28 mouse cellular contexts compared by ENCODE assay signal in genomic region chr2:28988781-28989180, GRCm38 (mm10).
A peak's percentile ranks its signal among the peaks of the same experiment; 100 is the strongest.
DNase-seq lines count a peak whose midpoint lies in the region; ATAC-seq and TF ChIP-seq lines count a peak whose summit lies in the region.
"Had no signal": no experiment of that assay in that cellular context is flagged by ENCODE, and none has a peak within 500 bp of the region (broad histone marks: within the 10 kb centered on the region; RNA-seq: fewer than 3 reads in every experiment).

No protein-coding gene starts in this region.

- no peak for TF ChIP-seq EP300 in liver, embryonic 14.5 days (IDR thresholded peaks at IDR 0.05; ENCODE audit: low read depth)

- peak; percentile 4; the same call in 1 of the 2 replicates for TF ChIP-seq CTCF in gastrocnemius, adult 2 months (IDR thresholded peaks at IDR 0.05)
- peak; percentile 43 for TF ChIP-seq CTCF in liver, embryonic 14.5 days (IDR thresholded peaks at IDR 0.05; ENCODE audit: low read depth)

- ATAC-seq in liver, embryonic 14.5 days (ENCODE audit: insufficient read depth): no peak
- ATAC-seq in liver, embryonic 11.5 days (replicated peaks; ENCODE audit: low FRiP score): no peak
- ATAC-seq: activated CD4-positive, CD25-positive, alpha-beta regulatory T cell, adult 4 months; forebrain, embryonic 15.5 days; Patski had no signal

- intact Hi-C loops in gastrocnemius, adult 2 months (cut with DNase I): no loop called here
- intact Hi-C loops in gastrocnemius, postnatal 36 days (cut with DNase I): no loop called here

- WGBS in liver, embryonic 14.5 days (ENCODE audit: insufficient replicate concordance): 82% methylated on average over 3 of the region's 3 CpGs
- 93% methylated on average over 3 of the region's 3 CpGs for WGBS in liver, embryonic 11.5 days

- H3K9me3 ChIP-seq in liver, embryonic 14.5 days (ENCODE audit: control insufficient read depth, low read length): no peaks in the 10 kb centered on the region
- H3K9me3 ChIP-seq in liver, embryonic 11.5 days (ENCODE audit: control insufficient read depth, low read length): no peaks in the 10 kb centered on the region
- H3K9me3 ChIP-seq: embryonic facial prominence, embryonic 15.5 days; forebrain, embryonic 15.5 days; limb, embryonic 10.5 days; lung, embryonic 15.5 days; midbrain, embryonic 10.5 days; neural tube, embryonic 15.5 days had no signal

- no peaks in the 10 kb centered on the region for H3K4me1 ChIP-seq in liver, embryonic 14.5 days (replicated peaks; ENCODE audit: control insufficient read depth in 2 of 2, insufficient read depth in 2 of 2, low read length in 1 of 2)
- no peaks in the 10 kb centered on the region for H3K4me1 ChIP-seq in liver, embryonic 11.5 days (replicated peaks; ENCODE audit: control insufficient read depth, insufficient read depth, low read length)
- H3K4me1 ChIP-seq: embryonic facial prominence, embryonic 15.5 days; forebrain, embryonic 15.5 days; heart, embryonic 13.5 days; hindbrain, embryonic 13.5 days; limb, embryonic 10.5 days; lung, embryonic 15.5 days; neural tube, embryonic 15.5 days had no signal

- H3K36me3 ChIP-seq in liver, embryonic 14.5 days (replicated peaks; ENCODE audit: control insufficient read depth, insufficient read depth, low read depth): no peaks in the 10 kb centered on the region
- no peaks in the 10 kb centered on the region for H3K36me3 ChIP-seq in liver, embryonic 11.5 days (ENCODE audit: control insufficient read depth, insufficient read depth, low read length)
- H3K36me3 ChIP-seq: embryonic facial prominence, embryonic 15.5 days; forebrain, embryonic 15.5 days; heart, embryonic 13.5 days; hindbrain, embryonic 13.5 days; limb, embryonic 10.5 days; lung, embryonic 15.5 days; midbrain, embryonic 10.5 days; neural tube, embryonic 15.5 days had no signal

- DNase-seq in gastrocnemius, adult 2 months: no peak
- no peak for DNase-seq in gastrocnemius, postnatal 36 days
- no peak for DNase-seq in liver, embryonic 14.5 days (ENCODE audit: low read depth in 3 of 3, low spot score in 3 of 3)
- DNase-seq in liver, embryonic 11.5 days (ENCODE audit: low spot score): no peak
- DNase-seq in A20 (ENCODE audit: low read depth, low spot score) (peak; percentile 7), R1 (ENCODE audit: low read depth, low spot score) (peak; percentile 55)
- DNase-seq in layer of hippocampus, adult 11-12 months (ENCODE audit: low spot score): no peak
- DNase-seq in adrenal gland, adult 18-20 months (ENCODE audit: low spot score in 2 of 2): no peak
- DNase-seq: adrenal gland, postnatal 14 days; cerebellum, adult 8-10 months; cerebellum, postnatal 36 days; gastrocnemius, postnatal 10 days; heart, adult 11 months; kidney, postnatal 4 days; right cerebral cortex, adult 18-20 months; right cerebral cortex, postnatal 4 days; thymus, postnatal 25 days had no signal

- no peak overlapping the region for H3K27ac ChIP-seq in gastrocnemius, adult 2 months
- H3K27ac ChIP-seq in liver, embryonic 14.5 days: no peak overlapping the region
- H3K27ac ChIP-seq in liver, embryonic 11.5 days (ENCODE audit: low read depth, low read length): no peak overlapping the region
- H3K27ac ChIP-seq: embryonic facial prominence, embryonic 15.5 days; forebrain, embryonic 15.5 days; heart, embryonic 13.5 days; hindbrain, embryonic 13.5 days; limb, embryonic 10.5 days; lung, embryonic 15.5 days; macrophage; midbrain, embryonic 10.5 days; neural tube, embryonic 15.5 days had no signal

- H3K4me3 ChIP-seq in gastrocnemius, adult 2 months: no peak overlapping the region
- H3K4me3 ChIP-seq in liver, embryonic 14.5 days (ENCODE audit: insufficient read depth in 1 of 2, low read depth in 2 of 2, low read length in 2 of 2): no peak overlapping the region
- H3K4me3 ChIP-seq in liver, embryonic 11.5 days (ENCODE audit: low read depth, low read length): no peak overlapping the region
- H3K4me3 ChIP-seq: embryonic facial prominence, embryonic 15.5 days; forebrain, embryonic 15.5 days; heart, embryonic 13.5 days; hindbrain, embryonic 13.5 days; limb, embryonic 10.5 days; lung, embryonic 15.5 days; midbrain, embryonic 10.5 days; neural tube, embryonic 15.5 days had no signal

- no peaks in the 10 kb centered on the region for H3K27me3 ChIP-seq in liver, embryonic 14.5 days (ENCODE audit: control insufficient read depth, insufficient read depth, low read length)
- no peaks in the 10 kb centered on the region for H3K27me3 ChIP-seq in liver, embryonic 11.5 days (replicated peaks; ENCODE audit: control insufficient read depth, insufficient read depth, low read length)
- H3K27me3 ChIP-seq: embryonic facial prominence, embryonic 15.5 days; lung, embryonic 15.5 days had no signal

- H3K4me2 ChIP-seq in liver, embryonic 14.5 days (ENCODE audit: low read depth): no peak overlapping the region
- H3K4me2 ChIP-seq in liver, embryonic 11.5 days: no peak overlapping the region
- H3K4me2 ChIP-seq: embryonic facial prominence, embryonic 15.5 days; forebrain, embryonic 15.5 days; heart, embryonic 13.5 days; hindbrain, embryonic 13.5 days; lung, embryonic 15.5 days; neural tube, embryonic 15.5 days had no signal

- no peak overlapping the region for H3K9ac ChIP-seq in liver, embryonic 14.5 days (replicated peaks)
- H3K9ac ChIP-seq in liver, embryonic 11.5 days (ENCODE audit: low read depth, low read length): no peak overlapping the region
- H3K9ac ChIP-seq: embryonic facial prominence, embryonic 15.5 days; forebrain, embryonic 15.5 days; heart, embryonic 13.5 days; hindbrain, embryonic 13.5 days; lung, embryonic 15.5 days; neural tube, embryonic 15.5 days had no signal

Comparison
In these comparisons a context has a peak if more than half of its experiments do, and no peak if none do; other contexts are left out.
1. DNase-seq: peak in A20 (single experiment) and R1 (single experiment); none in gastrocnemius, adult 2 months (single experiment), gastrocnemius, postnatal 36 days (0 of 2), liver, embryonic 14.5 days (0 of 3), liver, embryonic 11.5 days (single experiment), layer of hippocampus, adult 11-12 months (single experiment) and adrenal gland, adult 18-20 months (0 of 2).